Mouse (Mus musculus) midbrain, embryonic 14.5 days (tissue): ENCODE results near the gene Ldb1. TPM values are rescaled to one million over a fixed set of nuclear protein-coding genes. Genes with fewer than 3 reads are reported as not detected.

Experiments used
- ATAC-seq: fragments of 200-750 bp; cut with Nextera tagmentation; 2 replicates; pipeline ENCODE4 v1.8.0; 2017; ENCODE audit warnings: moderate number of reproducible peaks, moderate library complexity; ENCODE audit not compliant: low FRiP score, low TSS enrichment
- DNase-seq: peaks from one replicate; pipeline ENCODE4 v3.0.0-alpha.2; 2015
- H3K27ac ChIP-seq: fragments of 300-500 bp; sonication (generic); replicated peaks from 2 replicates; pipeline ENCODE4 v1.5.1; 2014; ENCODE audit warnings: mild to moderate bottlenecking, low read depth, low read length, moderate library complexity
- H3K27me3 ChIP-seq: fragments of 300-500 bp; sonication (generic); 2 replicates; pipeline ENCODE4 v1.6.1; 2014; ENCODE audit warnings: low read length, control low read depth, mixed read lengths; ENCODE audit not compliant: control insufficient read depth, insufficient read depth
- H3K36me3 ChIP-seq: fragments of 300-500 bp; sonication (generic); 2 replicates; pipeline ENCODE4 v1.6.1; 2014; ENCODE audit warnings: low read length, control low read depth; ENCODE audit not compliant: control insufficient read depth, insufficient read depth
- H3K4me1 ChIP-seq: fragments of 300-500 bp; sonication (generic); 2 replicates; pipeline ENCODE4 v1.6.1; 2014; ENCODE audit warnings: mild to moderate bottlenecking, antibody characterized with exemption, low read length, control low read depth; ENCODE audit not compliant: control insufficient read depth, insufficient read depth
- H3K4me2 ChIP-seq: fragments of 300-500 bp; sonication (generic); 2 replicates; pipeline ENCODE4 v1.6.1; 2014; ENCODE audit warnings: mild to moderate bottlenecking, low read length, moderate library complexity
- H3K4me3 ChIP-seq: fragments of 300-500 bp; sonication (generic); replicated peaks from 2 replicates; pipeline ENCODE4 v1.5.1; 2014; ENCODE audit warnings: low read depth, low read length
- H3K9ac ChIP-seq: fragments of 300-500 bp; sonication (generic); replicated peaks from 2 replicates; pipeline ENCODE4 v1.6.1; 2014; ENCODE audit warnings: mild to moderate bottlenecking, low read length, moderate library complexity
- H3K9me3 ChIP-seq: fragments of 300-500 bp; sonication (generic); 2 replicates; pipeline ENCODE4 v1.6.1; 2016; ENCODE audit warnings: low read length, control low read depth, mixed read lengths; ENCODE audit not compliant: control insufficient read depth
- WGBS: fragments of 180-500 bp; shearing (Covaris S2); extraction: QIAGEN DNeasy Blood & Tissue Kit; methylation state at CpG from one replicate; pipeline ENCODE4 v1.1.7; 2014; 5-methylcytosine and 5-hydroxymethylcytosine counted together
- polyA plus RNA-seq: library from polyadenylated mRNA; unstranded; fragments of >200 nt; fragmentation: Nextera tagmentation; extraction: Ambion mirVana; gene quantifications from 2 replicates; pipeline ENCODE4 v1.2.1, GENCODE M21; 2014

The Ldb1 gene
- polyA plus RNA-seq, result 116 and 145 TPM in 2 replicates

- Histone ChIP-seq H3K27me3 (no peaks in the 10 kb centered on the region), H3K4me1 (peaks cover 53% of the 10 kb centered on the region), H3K27ac (peak within 1 kb of the TSS; percentile 98), H3K4me2 (peak within 1 kb of the TSS; percentile 100), H3K9me3 (no peaks in the 10 kb centered on the region), H3K4me3 (peak within 1 kb of the TSS; percentile 88), H3K9ac (peak within 1 kb of the TSS; percentile 98), H3K36me3 (no peaks in the 10 kb centered on the region)
- DNase-seq, result peak; percentile 94
- ATAC-seq, result peak; percentile 71
- WGBS, result under 1% methylated on average over 84 of the region's 84 CpGs
Measured at GRCm38 (mm10) chr19:46044993-46045695, at the start of gene Ldb1. TSS of gene Ldb1 (minus strand) at chr19:46045214.

- Histone ChIP-seq H3K4me2 (no peak overlapping the region), H3K4me3 (no peak overlapping the region), H3K36me3 (no peaks in the 10 kb centered on the region), H3K27me3 (no peaks in the 10 kb centered on the region), H3K4me1 (no peaks in the 10 kb centered on the region), H3K27ac (no peak overlapping the region), H3K9ac (no peak overlapping the region), H3K9me3 (no peaks in the 10 kb centered on the region)
- 92% methylated on average over 2 of the region's 2 CpGs for WGBS
- no peak for DNase-seq
- ATAC-seq, result no peak
Measured at GRCm38 (mm10) chr19:46094144-46094543, 49.1 kb upstream of the Ldb1 start.

GRCm38 (mm10) chr19:46091641-46092040 lies 46.6 kb upstream of the Ldb1 start:
- DNase-seq, result no peak
- no peak overlapping the region for H3K4me3 ChIP-seq
- WGBS, result 94% methylated on average over 4 of the region's 4 CpGs

GRCm38 (mm10) chr19:46087871-46088270 lies 42.9 kb upstream of the Ldb1 start:
- Histone ChIP-seq H3K4me1 (no peaks in the 10 kb centered on the region), H3K9ac (no peak overlapping the region), H3K27me3 (no peaks in the 10 kb centered on the region), H3K4me3 (no peak overlapping the region), H3K9me3 (no peaks in the 10 kb centered on the region), H3K4me2 (no peak overlapping the region), H3K27ac (no peak overlapping the region), H3K36me3 (peaks cover 28% of the 10 kb centered on the region)
- DNase-seq (no peak), ATAC-seq (no peak)
- 88% methylated on average over 7 of the region's 7 CpGs for WGBS

More at GRCm38 (mm10) chr19:46091641-46092040, 46.6 kb upstream of the Ldb1 start:
- no peaks in the 10 kb centered on the region for H3K36me3 ChIP-seq
- no peaks in the 10 kb centered on the region for H3K27me3 ChIP-seq
- ATAC-seq, result no peak
- H3K27ac ChIP-seq, result no peak overlapping the region
- H3K4me2 ChIP-seq, result no peak overlapping the region
- no peaks in the 10 kb centered on the region for H3K4me1 ChIP-seq
- no peaks in the 10 kb centered on the region for H3K9me3 ChIP-seq
- no peak overlapping the region for H3K9ac ChIP-seq

GRCm38 (mm10) chr19:46086337-46086736 lies 41.3 kb upstream of the Ldb1 start:
- Histone ChIP-seq H3K27me3 (no peaks in the 10 kb centered on the region), H3K9ac (no peak overlapping the region), H3K36me3 (peaks cover 43% of the 10 kb centered on the region), H3K4me1 (no peaks in the 10 kb centered on the region), H3K4me2 (no peak overlapping the region), H3K27ac (no peak overlapping the region), H3K9me3 (no peaks in the 10 kb centered on the region), H3K4me3 (no peak overlapping the region)
- 56% methylated on average over 3 of the region's 3 CpGs for WGBS
- peak; percentile 80 for DNase-seq
- no peak for ATAC-seq

GRCm38 (mm10) chr19:46085185-46085584 lies 40.2 kb upstream of the Ldb1 start:
- ATAC-seq (no peak), DNase-seq (no peak)
- Histone ChIP-seq H3K9ac (no peak overlapping the region), H3K4me2 (no peak overlapping the region), H3K9me3 (no peaks in the 10 kb centered on the region), H3K27ac (no peak overlapping the region), H3K4me1 (no peaks in the 10 kb centered on the region), H3K4me3 (no peak overlapping the region), H3K27me3 (no peaks in the 10 kb centered on the region), H3K36me3 (peaks cover 55% of the 10 kb centered on the region)
- WGBS, result 95% methylated on average over 8 of the region's 8 CpGs

- no peak overlapping the region for H3K9ac ChIP-seq
- H3K4me3 ChIP-seq, result no peak overlapping the region
- H3K27ac ChIP-seq, result no peak overlapping the region
- no peak overlapping the region for H3K4me2 ChIP-seq
- no peak for ATAC-seq
- WGBS, result 63% methylated on average over 3 of the region's 3 CpGs
- no peaks in the 10 kb centered on the region for H3K9me3 ChIP-seq
- H3K36me3 ChIP-seq, result peaks cover 54% of the 10 kb centered on the region
- no peak for DNase-seq
- H3K27me3 ChIP-seq, result no peaks in the 10 kb centered on the region
- peaks cover 10% of the 10 kb centered on the region for H3K4me1 ChIP-seq
Measured at GRCm38 (mm10) chr19:46078535-46078934, 33.5 kb upstream of the Ldb1 start.

GRCm38 (mm10) chr19:46075616-46076607 lies 30.9 kb upstream of the Ldb1 start, which contains the start of gene Nolc1:
TSS of gene Nolc1 (plus strand) at chr19:46075863.
- peak; percentile 95 for ATAC-seq
- Histone ChIP-seq H3K27me3 (no peaks in the 10 kb centered on the region), H3K27ac (peak within 1 kb of the TSS; percentile 68), H3K4me2 (peak within 1 kb of the TSS; percentile 67), H3K4me1 (peaks cover 10% of the 10 kb centered on the region), H3K9ac (peak within 1 kb of the TSS; percentile 68), H3K36me3 (peaks cover 54% of the 10 kb centered on the region), H3K4me3 (peak within 1 kb of the TSS; percentile 83), H3K9me3 (no peaks in the 10 kb centered on the region)
- peak; percentile 99 for DNase-seq
- WGBS, result under 1% methylated on average over 66 of the region's 66 CpGs
